Comparison of ENCODE assay signal across 8 mouse cellular contexts in genomic region chr6:81987010-81987409, GRCm38 (mm10). TPM values are rescaled to one million over a fixed set of nuclear protein-coding genes. Genes with fewer than 3 reads are reported as not detected.
DNase-seq lines count a peak whose midpoint lies in the region; ATAC-seq and TF ChIP-seq lines count a peak whose summit lies in the region.

No protein-coding gene starts in this region.

- H3K4me3 ChIP-seq in hindbrain, postnatal 0 days (ENCODE audit: low read length), result no peak overlapping the region

- no peaks in the 10 kb centered on the region for H3K9me3 ChIP-seq in hindbrain, postnatal 0 days (ENCODE audit: low read length)

- TF ChIP-seq CTCF in hindbrain, postnatal 0 days (IDR thresholded peaks at IDR 0.05; ENCODE audit: low read depth), result peak; percentile 95

- no peaks in the 10 kb centered on the region for H3K27me3 ChIP-seq in hindbrain, postnatal 0 days (ENCODE audit: insufficient read depth, low read length)

- peak overlapping the region; percentile 54; the same call in 1 of the 2 replicates for H3K27ac ChIP-seq in hindbrain, postnatal 0 days

- H3K4me1 ChIP-seq in hindbrain, postnatal 0 days (ENCODE audit: insufficient read depth, low read length), result no peaks in the 10 kb centered on the region

- DNase-seq in T-cell, adult 2 months (ENCODE audit: low spot score), result peak; percentile 20
- peak; percentile 88 to 90 for DNase-seq in cerebellum, postnatal 10 days
- peak; percentile 76 to 80 for DNase-seq in frontal cortex, postnatal 36 days (ENCODE audit: low spot score in 2 of 2)
- DNase-seq in hindbrain, postnatal 0 days (ENCODE audit: low spot score), result peak; percentile 91
- DNase-seq in left cerebral cortex, adult 11 months (ENCODE audit: low spot score), result peak; percentile 58
- DNase-seq in right cerebral cortex, adult 2 months (ENCODE audit: low spot score in 2 of 2), result peak; percentile 80 to 85
- DNase-seq in urinary bladder, adult 18-20 months (ENCODE audit: low spot score in 2 of 2), result peak; percentile 67 to 73

- ATAC-seq in hindbrain, postnatal 0 days, result peak; percentile 80
- peak; percentile 98 for ATAC-seq in megakaryocyte, adult 5-6 weeks (ENCODE audit: poor library complexity, severe bottlenecking)

- WGBS in hindbrain, postnatal 0 days, result 2% methylated on average over 9 of the region's 9 CpGs

- H3K36me3 ChIP-seq in hindbrain, postnatal 0 days (ENCODE audit: insufficient read depth, low read length), result no peaks in the 10 kb centered on the region

- H3K4me2 ChIP-seq in hindbrain, postnatal 0 days (ENCODE audit: low read depth, low read length), result no peak overlapping the region

- H3K9ac ChIP-seq in hindbrain, postnatal 0 days (replicated peaks; ENCODE audit: low read length), result no peak overlapping the region

RNA-seq across cellular contexts. Expression of gene Mrpl19, which starts 21.3 kb away (rescaled TPM):
- 4.3 and 5.2 TPM in 2 replicates for total RNA-seq in hindbrain, postnatal 0 days (2014; rRNA removed)
- 31.9 and 36.4 TPM in 2 replicates for polyA plus RNA-seq in hindbrain, postnatal 0 days (2015; fragmentation: Nextera tagmentation; extraction: Ambion mirVana)
- total RNA-seq in megakaryocyte, adult 5-6 weeks (2015), result 9.0 and 9.2 TPM in 2 replicates
- 5.0 and 9.0 TPM in 2 replicates for total RNA-seq in megakaryocyte, adult 5-6 weeks (2017)

RNA-seq across cellular contexts. Expression of gene Eva1a, which starts 53.8 kb away (rescaled TPM):
- total RNA-seq in hindbrain, postnatal 0 days (2014; rRNA removed), result 1.2 and 2.8 TPM in 2 replicates
- polyA plus RNA-seq in hindbrain, postnatal 0 days (2015; fragmentation: Nextera tagmentation; extraction: Ambion mirVana), result 1.8 and 2.1 TPM in 2 replicates
- total RNA-seq in megakaryocyte, adult 5-6 weeks (2015), result not detected in 2 replicates
- not detected in 2 replicates for total RNA-seq in megakaryocyte, adult 5-6 weeks (2017)

Comparison
In these comparisons a context has a peak if more than half of its experiments do, and no peak if none do; other contexts are left out.
1. DNase-seq: peak in every context shown above with its lines; median percentile 91 in hindbrain, postnatal 0 days; 89 in cerebellum, postnatal 10 days; 82 in right cerebral cortex, adult 2 months; 78 in frontal cortex, postnatal 36 days; 70 in urinary bladder, adult 18-20 months; 58 in left cerebral cortex, adult 11 months; 20 in T-cell, adult 2 months.